Mouse (Mus musculus) adrenal gland, adult (tissue): ENCODE measurements around the gene Cd209g.
A peak's percentile ranks its signal among the peaks of the same experiment; 100 is the strongest.
"Not testable (repeated sequence)": the region's sequence is repeated elsewhere in the genome, so short reads cannot be mapped to it uniquely, and the experiment has no call there.

Source experiments
- DNase-seq, 2 experiments: peaks; one replicate each; pipeline ENCODE4 v3.0.0; 2022 to 2023; ENCODE audit warnings: low spot score in 1 of 2; ENCODE audit not compliant: inconsistent age in 2 of 2

Cd209g gene

GRCm38 (mm10) chr8:4133798-4134197 is at the start of gene Cd209g:
Gene Cd209g (plus strand): TSS chr8:4134098.
- DNase-seq: no peak

DNA sequence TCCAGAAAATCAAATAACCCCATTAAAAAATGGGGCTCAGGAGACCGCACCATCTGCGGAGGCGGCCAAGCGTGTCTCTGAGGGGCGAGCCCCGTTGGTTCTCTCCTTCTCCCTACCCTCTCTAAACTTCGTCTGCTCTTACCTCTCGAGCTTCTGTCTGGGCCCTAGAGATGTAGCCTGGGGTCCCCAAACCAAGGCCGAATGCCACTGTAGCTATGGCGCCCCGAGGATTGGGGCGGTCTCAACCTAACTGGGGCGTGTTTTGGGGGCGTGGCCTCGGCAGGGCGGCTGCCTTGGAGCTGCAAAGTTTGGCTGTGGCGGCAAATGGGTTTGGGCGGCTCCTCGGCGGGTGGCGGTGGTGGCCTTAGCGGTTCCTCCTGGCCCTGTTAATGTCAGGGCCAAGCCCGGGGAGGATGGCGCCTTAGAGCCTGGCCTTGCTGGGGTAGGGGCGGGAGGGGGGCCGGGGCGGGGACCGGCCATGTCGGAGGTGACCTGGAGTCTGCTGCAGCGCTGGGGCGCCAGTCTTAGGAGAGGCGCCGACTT is 46.6 kb upstream of the Cd209g start:
- peak in 1 of 2 experiments; percentile 23 for DNase-seq

DNA sequence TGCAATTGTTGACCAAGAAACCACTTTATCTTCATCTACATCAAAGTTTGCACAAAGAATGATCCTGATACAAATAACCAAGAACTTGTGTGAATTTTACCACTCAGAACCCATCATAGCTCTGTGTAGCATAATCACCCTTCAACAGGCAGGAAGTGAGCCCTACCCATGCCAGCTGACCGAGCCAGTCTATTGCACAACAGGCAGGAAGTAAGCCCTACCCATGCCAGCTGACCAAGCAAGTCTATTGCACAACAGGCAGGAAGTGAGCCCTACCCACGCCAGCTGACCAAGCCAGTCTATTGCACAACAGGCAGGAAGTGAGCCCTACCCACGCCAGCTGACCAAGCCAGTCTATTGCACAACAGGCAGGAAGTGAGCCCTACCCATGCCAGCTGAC is 45.4 kb upstream of the Cd209g start:
- DNase-seq: not testable (repeated sequence)

- DNase-seq: not testable (repeated sequence)
These were observed 28.2 kb upstream of the Cd209g start, which contains the start of gene Cd209f for GRCm38 (mm10) chr8:4105735-4106134. Gene Cd209f (minus strand): TSS chr8:4105835.

DNA sequence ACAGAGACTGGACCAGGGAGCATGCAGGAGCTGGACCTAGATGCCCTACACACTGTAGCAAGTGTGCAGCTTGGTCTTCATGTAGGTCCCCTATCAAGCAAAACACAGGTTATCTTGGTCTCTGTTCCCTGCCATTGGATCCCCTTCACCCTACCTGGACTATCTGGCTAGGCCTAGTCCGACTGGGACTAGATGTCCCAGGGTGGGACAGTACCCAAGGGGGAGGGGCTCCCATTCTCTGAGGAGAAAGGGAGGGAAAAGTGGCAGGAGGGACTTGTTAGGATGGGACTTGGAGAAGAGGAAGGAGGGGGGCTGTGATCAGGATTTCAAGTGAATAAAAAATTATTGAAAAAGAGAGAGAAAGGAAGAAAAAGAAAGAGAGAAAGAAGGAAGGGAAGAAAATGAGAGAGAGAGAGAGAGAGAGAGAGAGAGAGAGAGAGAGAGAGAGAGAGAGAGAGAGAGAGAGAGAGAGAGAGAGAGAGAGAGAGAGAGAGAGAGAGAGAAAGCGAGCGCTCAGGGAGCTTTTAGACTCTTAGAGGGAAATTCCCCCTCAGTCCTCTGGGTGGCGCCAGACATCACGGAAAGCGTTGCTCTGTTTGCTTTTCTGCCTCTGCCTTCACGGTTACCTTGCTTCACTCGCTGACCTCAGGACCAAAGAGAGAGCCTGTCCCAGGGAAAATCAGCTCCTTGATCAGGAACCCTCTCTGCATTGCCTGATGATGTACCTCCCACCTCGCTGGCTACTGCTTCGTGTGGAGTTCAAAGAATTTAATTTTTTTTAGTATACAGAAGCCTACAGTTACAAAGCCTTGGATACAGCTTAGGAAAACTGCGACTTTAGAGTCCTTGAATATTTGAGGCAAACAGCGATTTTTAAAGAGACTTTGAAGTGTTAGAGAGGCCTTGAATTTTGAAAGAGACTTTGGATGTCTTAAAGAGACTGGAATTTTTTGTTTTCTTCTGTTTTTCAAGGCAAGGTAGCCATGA is 6.1 kb downstream of the Cd209g start:
- peak; percentile 76 to 92 for DNase-seq

GRCm38 (mm10) chr8:4141721-4142120 is 7.8 kb downstream of the Cd209g start:
- no peak for DNase-seq

DNA sequence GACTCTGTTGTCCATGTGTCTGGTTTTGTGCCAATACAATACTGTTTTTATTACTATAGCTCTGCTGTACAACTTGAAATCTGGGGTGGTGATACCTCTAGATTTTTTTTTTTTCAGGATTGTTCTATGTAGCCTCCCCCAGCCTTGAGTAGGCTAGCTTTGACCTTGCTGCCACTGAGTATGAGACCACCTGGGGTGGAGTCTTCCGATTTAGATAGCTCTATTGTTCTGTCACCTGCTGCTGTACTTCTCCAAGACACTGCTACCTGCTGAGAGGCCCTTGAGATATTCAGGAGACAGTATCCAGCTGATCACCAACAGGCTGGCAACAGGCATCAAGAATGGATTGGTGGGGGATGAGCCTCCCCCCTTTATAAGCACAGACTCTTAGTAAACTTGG is 13.4 kb downstream of the Cd209g start:
- no peak for DNase-seq

DNA sequence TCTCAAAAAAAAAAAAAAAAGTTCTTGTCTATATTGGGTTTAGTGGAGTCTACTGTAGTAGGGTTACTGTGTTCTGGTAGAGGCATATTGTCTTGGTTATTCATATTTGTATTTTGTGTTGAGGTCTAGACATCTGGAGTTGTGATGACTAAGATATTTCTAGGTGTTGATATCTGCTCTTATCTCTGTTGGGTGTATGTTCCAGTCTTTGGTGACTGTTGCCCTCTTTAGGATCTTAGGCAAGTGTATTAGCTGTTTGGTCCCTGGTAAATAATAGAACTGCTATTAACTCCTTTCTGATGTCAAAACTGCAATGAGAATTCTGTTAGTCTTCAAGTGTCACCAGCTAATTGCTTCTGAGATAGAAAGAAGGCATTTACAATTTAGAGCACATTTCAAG is 21.0 kb downstream of the Cd209g start:
- no peak for DNase-seq

- no peak for DNase-seq
These were observed 28.9 kb downstream of the Cd209g start for GRCm38 (mm10) chr8:4162786-4163185.

DNA sequence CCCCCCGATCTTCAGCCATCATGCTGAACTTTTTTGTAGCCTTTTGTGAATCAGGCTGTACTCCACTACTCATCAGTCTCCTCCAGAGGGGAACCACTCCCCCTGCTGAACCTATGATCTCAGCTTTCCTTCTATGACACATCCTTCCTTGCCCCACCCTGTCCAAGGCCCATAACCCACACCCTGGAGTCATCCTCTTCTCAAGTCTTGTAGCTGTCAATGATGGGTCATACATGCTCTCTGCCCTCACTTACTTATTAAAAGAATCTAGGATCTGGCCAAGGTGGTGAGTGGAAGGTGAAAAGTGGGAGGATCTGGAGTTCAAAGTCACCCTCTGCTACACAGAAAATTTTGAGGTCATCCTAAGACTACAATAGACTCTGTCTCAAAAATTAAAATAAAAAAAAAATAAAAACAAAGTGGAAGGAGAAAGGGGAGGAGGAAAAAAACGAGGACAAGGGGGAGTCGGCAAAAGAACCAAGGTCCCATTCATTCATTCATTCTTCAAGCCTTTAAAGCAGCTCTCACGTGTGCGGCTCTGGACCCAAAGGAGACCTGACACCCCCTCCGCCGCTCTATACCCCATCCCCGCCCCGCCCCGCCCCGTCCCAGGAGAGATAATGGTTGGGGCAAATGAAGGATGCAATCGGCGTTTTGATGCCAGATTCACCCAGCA is 31.4 kb downstream of the Cd209g start:
- DNase-seq: peak; percentile 60 to 67

GRCm38 (mm10) chr8:4165852-4166751 is 32.2 kb downstream of the Cd209g start, which contains the start of gene Evi5l:
Gene Evi5l (plus strand): TSS chr8:4166567.
- peak; percentile 98 to 100 for DNase-seq

GRCm38 (mm10) chr8:4166881-4167525 is 33.1 kb downstream of the Cd209g start:
- no peak for DNase-seq

GRCm38 (mm10) chr8:4167918-4168317 is 34.0 kb downstream of the Cd209g start:
- DNase-seq: no peak

DNA sequence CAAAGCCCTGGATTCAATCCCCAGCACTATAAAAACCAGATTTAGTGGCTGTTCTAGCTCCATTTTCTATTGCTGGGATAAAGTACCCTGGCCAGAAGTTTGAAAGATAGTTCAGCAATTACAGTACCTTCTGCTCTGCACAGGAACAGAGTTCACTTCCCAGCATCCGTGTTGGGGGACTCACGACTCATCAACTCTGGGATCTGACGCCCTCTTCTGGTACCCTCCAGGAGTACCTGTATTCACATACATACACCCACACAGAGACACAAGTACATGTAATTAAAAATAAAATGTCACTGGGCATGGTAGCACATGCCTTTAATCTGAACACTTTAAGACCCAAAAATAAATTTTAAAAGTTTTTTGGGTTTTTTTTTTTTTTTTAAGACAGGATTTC is 38.6 kb downstream of the Cd209g start:
- DNase-seq: peak in 1 of 2 experiments; percentile 13

GRCm38 (mm10) chr8:4174018-4174417 is 40.1 kb downstream of the Cd209g start:
- peak in 1 of 2 experiments; percentile 12 for DNase-seq

DNA sequence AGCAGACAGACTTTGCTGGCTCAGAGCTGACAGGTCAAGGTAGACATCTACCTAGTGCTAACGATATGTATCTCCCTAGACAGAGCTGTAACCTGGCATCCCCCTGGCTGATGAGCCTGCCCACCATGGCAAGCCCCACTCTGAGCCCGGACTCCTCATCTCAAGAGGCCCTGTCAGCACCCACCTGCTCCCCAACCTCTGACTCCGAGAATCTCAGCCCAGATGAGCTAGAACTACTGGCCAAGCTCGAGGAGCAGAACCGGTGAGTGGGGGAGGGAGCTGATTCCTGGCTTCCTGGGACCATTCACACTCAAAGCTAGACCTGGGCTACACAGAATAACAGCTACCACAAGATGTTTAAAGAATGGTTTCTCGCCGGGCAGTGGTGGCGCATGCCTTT is 49.5 kb downstream of the Cd209g start:
- no peak for DNase-seq

DNA sequence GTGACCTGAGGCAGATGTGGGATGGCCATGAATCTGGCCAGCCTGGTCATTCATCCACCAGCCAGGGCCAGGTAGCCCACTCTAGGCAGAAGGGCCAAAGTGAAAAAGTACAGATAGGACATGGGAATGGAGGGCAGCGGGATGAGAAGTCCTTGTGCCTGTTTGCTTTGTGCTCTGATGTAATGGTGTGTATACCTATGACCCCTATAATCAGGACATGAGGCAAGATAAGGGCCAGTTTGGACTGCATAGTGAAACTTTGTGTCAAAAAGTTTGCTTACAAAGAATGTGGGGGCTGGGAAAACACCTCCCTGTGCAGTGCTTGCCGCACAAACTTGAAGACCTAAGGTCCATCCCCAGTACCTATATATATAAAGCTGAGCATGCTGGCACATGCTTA is 52.3 kb downstream of the Cd209g start:
- no peak for DNase-seq
